Mouse (Mus musculus): Measurements from ENCODE around the gene Hdac7. TPM values are rescaled to one million over a fixed set of nuclear protein-coding genes. Genes with fewer than 3 reads are reported as not detected.

Gene Hdac7
- polyA plus RNA-seq, 2 experiments: 36.5 to 79.3 TPM

GRCm38 (mm10) chr15:97831987-97832640 is 12.2 kb downstream of the Hdac7 start:
- peak overlapping the region; percentile 82 for H3K4me3 ChIP-seq (replicated peaks; ENCODE audit: low read length)
- ATAC-seq (ENCODE audit: low FRiP score, low read depth) (no peak), DNase-seq (ENCODE audit: low spot score) (peak; percentile 58)
- WGBS: 5% methylated on average over 10 of the region's 10 CpGs
- H3K4me2 ChIP-seq (replicated peaks; ENCODE audit: low read depth, low read length, severe bottlenecking): peak overlapping the region; percentile 79
- H3K27me3 ChIP-seq (ENCODE audit: control insufficient read depth, insufficient read depth, low read length): no peaks in the 10 kb centered on the region
- H3K9ac ChIP-seq (ENCODE audit: low read depth, low read length, severe bottlenecking): peak overlapping the region; percentile 98
- H3K4me1 ChIP-seq (ENCODE audit: control insufficient read depth, insufficient read depth, low read length): peaks cover 34% of the 10 kb centered on the region
- H3K9me3 ChIP-seq (ENCODE audit: control insufficient read depth, low read length): no peaks in the 10 kb centered on the region
- TF ChIP-seq POLR2A (IDR thresholded peaks at IDR 0.05; ENCODE audit: borderline replicate concordance, extremely low read depth, insufficient read depth, insufficient read length): no peak
- H3K36me3 ChIP-seq (ENCODE audit: control insufficient read depth, insufficient read depth, low read length): no peaks in the 10 kb centered on the region
- peak overlapping the region; percentile 97 for H3K27ac ChIP-seq (replicated peaks; ENCODE audit: low read depth, low read length)

GRCm38 (mm10) chr15:97831242-97831986 is 12.9 kb downstream of the Hdac7 start:
- no peaks in the 10 kb centered on the region for H3K27me3 ChIP-seq (ENCODE audit: control insufficient read depth, insufficient read depth, low read length)
- no peak for TF ChIP-seq POLR2A (IDR thresholded peaks at IDR 0.05; ENCODE audit: borderline replicate concordance, extremely low read depth, insufficient read depth, insufficient read length)
- H3K9ac ChIP-seq (ENCODE audit: low read depth, low read length, severe bottlenecking): peak overlapping the region; percentile 98
- peak; percentile 86 for ATAC-seq (ENCODE audit: low FRiP score, low read depth)
- H3K9me3 ChIP-seq (ENCODE audit: control insufficient read depth, low read length): no peaks in the 10 kb centered on the region
- H3K4me1 ChIP-seq (ENCODE audit: control insufficient read depth, insufficient read depth, low read length): peaks cover 37% of the 10 kb centered on the region
- peak overlapping the region; percentile 82 for H3K4me3 ChIP-seq (replicated peaks; ENCODE audit: low read length)
- WGBS: 2% methylated on average over 35 of the region's 84 CpGs
- DNase-seq (ENCODE audit: low spot score): peak; percentile 76
- H3K4me2 ChIP-seq (replicated peaks; ENCODE audit: low read depth, low read length, severe bottlenecking): peak overlapping the region; percentile 79
- peak overlapping the region; percentile 97 for H3K27ac ChIP-seq (replicated peaks; ENCODE audit: low read depth, low read length)
- H3K36me3 ChIP-seq (ENCODE audit: control insufficient read depth, insufficient read depth, low read length): no peaks in the 10 kb centered on the region

GRCm38 (mm10) chr15:97830788-97831241 is 13.5 kb downstream of the Hdac7 start:
- Histone ChIP-seq H3K4me2 (replicated peaks; ENCODE audit: low read depth, low read length, severe bottlenecking) (peak overlapping the region; percentile 79), H3K27me3 (ENCODE audit: control insufficient read depth, insufficient read depth, low read length) (no peaks in the 10 kb centered on the region), H3K4me3 (replicated peaks; ENCODE audit: low read length) (peak overlapping the region; percentile 82), H3K36me3 (ENCODE audit: control insufficient read depth, insufficient read depth, low read length) (no peaks in the 10 kb centered on the region), H3K9ac (ENCODE audit: low read depth, low read length, severe bottlenecking) (peak overlapping the region; percentile 98), H3K4me1 (ENCODE audit: control insufficient read depth, insufficient read depth, low read length) (peaks cover 43% of the 10 kb centered on the region), H3K27ac (replicated peaks; ENCODE audit: low read depth, low read length) (peak overlapping the region; percentile 97), H3K9me3 (ENCODE audit: control insufficient read depth, low read length) (no peaks in the 10 kb centered on the region)
- peak; percentile 19; the same call in 1 of the 2 replicates for ATAC-seq (ENCODE audit: low FRiP score, low read depth)
- under 1% methylated on average over 26 of the region's 39 CpGs for WGBS
- no peak for DNase-seq (ENCODE audit: low spot score)
- no peak for TF ChIP-seq POLR2A (IDR thresholded peaks at IDR 0.05; ENCODE audit: borderline replicate concordance, extremely low read depth, insufficient read depth, insufficient read length)

GRCm38 (mm10) chr15:97830253-97830787 is 14.0 kb downstream of the Hdac7 start:
- Histone ChIP-seq H3K9ac (ENCODE audit: low read depth, low read length, severe bottlenecking) (peak overlapping the region; percentile 98), H3K36me3 (ENCODE audit: control insufficient read depth, insufficient read depth, low read length) (no peaks in the 10 kb centered on the region), H3K9me3 (ENCODE audit: control insufficient read depth, low read length) (no peaks in the 10 kb centered on the region), H3K4me1 (ENCODE audit: control insufficient read depth, insufficient read depth, low read length) (peaks cover 48% of the 10 kb centered on the region), H3K27me3 (ENCODE audit: control insufficient read depth, insufficient read depth, low read length) (no peaks in the 10 kb centered on the region), H3K4me2 (replicated peaks; ENCODE audit: low read depth, low read length, severe bottlenecking) (peak overlapping the region; percentile 79), H3K27ac (replicated peaks; ENCODE audit: low read depth, low read length) (peak overlapping the region; percentile 97), H3K4me3 (replicated peaks; ENCODE audit: low read length) (peak overlapping the region; percentile 82)
- peak; percentile 8; the same call in 1 of the 2 replicates for ATAC-seq (ENCODE audit: low FRiP score, low read depth)
- 14% methylated on average over 12 of the region's 12 CpGs for WGBS
- DNase-seq (ENCODE audit: low spot score): no peak
- TF ChIP-seq POLR2A (IDR thresholded peaks at IDR 0.05; ENCODE audit: borderline replicate concordance, extremely low read depth, insufficient read depth, insufficient read length): no peak

- Histone ChIP-seq H3K4me2 (replicated peaks; ENCODE audit: low read depth, low read length, severe bottlenecking) (peak overlapping the region; percentile 79), H3K36me3 (ENCODE audit: control insufficient read depth, insufficient read depth, low read length) (no peaks in the 10 kb centered on the region), H3K27ac (replicated peaks; ENCODE audit: low read depth, low read length) (peak overlapping the region; percentile 48), H3K9ac (ENCODE audit: low read depth, low read length, severe bottlenecking) (peak overlapping the region; percentile 98; the same call in 1 of the 2 replicates), H3K4me1 (ENCODE audit: control insufficient read depth, insufficient read depth, low read length) (peaks cover 56% of the 10 kb centered on the region), H3K27me3 (ENCODE audit: control insufficient read depth, insufficient read depth, low read length) (no peaks in the 10 kb centered on the region), H3K4me3 (replicated peaks; ENCODE audit: low read length) (peak overlapping the region; percentile 82; the same call in 1 of the 2 replicates), H3K9me3 (ENCODE audit: control insufficient read depth, low read length) (no peaks in the 10 kb centered on the region)
- TF ChIP-seq POLR2A (IDR thresholded peaks at IDR 0.05; ENCODE audit: borderline replicate concordance, extremely low read depth, insufficient read depth, insufficient read length): no peak
- ATAC-seq (ENCODE audit: low FRiP score, low read depth) (no peak), DNase-seq (ENCODE audit: low spot score) (no peak)
- WGBS: 61% methylated on average over 2 of the region's 2 CpGs
Observed at GRCm38 (mm10) chr15:97829432-97829831, 14.9 kb downstream of the Hdac7 start.
